Mouse (Mus musculus) v-Abl transformed pro-B cells (cell line): ENCODE results near the gene Atp5c1.

Experiments used
- in situ Hi-C, 2 experiments: fragments of 400-800 bp; cut with MboI; formaldehyde crosslinking; loops; one replicate each; pipeline ENCODE4 v1.15.1; 2025; ENCODE audit not compliant: unreplicated experiment in 2 of 2

Atp5c1 gene

DNA sequence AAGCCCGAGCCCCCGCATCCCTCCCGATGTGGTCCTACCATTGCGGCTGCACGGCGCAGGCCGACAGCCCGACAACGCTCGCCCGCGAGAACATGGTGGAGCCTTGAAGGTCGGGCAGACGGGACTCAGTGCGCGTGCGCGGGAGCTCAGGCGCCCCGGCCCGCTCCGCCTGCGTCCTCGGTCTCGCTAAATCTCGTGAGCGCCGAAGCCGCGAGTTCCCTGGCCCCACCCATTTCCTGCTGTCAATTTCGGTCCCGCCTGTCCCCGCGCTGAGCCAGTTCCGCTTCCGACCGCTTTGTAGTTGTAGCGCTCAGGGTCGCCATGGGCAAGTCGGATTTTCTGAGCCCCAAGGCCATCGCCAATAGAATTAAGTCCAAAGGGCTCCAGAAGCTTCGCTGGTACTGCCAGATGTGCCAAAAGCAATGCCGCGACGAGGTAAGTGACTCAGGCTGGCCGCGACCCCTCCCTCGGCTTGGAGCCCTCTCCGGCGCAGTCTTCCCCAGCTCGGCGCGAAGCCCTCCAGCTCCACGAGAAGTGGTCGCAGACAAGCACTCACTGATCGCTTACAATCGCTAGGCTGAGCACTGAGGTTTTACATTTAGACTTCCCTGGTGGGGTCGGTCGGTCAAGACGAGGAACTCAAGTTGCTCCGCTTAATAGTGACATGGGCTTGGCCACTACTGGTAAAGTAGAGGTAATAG is at the start of gene Atp5c1, which contains the start of gene Kin:
Atp5c1 (minus strand) TSS at position 201 of the 701 bp plus-strand sequence.
Kin (plus strand) TSS at position 284 of the 701 bp plus-strand sequence.
- in situ Hi-C loops: no loop called here

DNA sequence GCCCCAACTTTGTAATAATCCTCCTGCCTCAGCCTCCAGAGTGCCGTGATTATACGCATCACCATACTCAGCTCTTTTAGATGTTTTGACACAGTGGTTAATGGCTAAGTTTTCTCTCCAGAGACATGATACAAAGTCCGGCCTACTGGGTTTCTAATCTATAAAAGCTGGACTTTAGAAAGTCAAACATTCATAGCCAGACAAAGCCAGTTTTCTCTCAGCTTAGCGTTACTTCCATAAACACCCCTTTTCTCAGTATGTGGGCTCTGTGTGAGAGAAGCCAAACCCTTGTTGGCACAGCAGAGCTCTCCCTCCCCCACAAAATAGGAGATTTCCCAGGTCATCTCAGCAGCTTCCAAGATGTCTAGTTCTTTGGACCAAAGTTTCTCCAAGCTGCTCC is 48.3 kb upstream of the Atp5c1 start:
- in situ Hi-C loops: no loop called here

DNA sequence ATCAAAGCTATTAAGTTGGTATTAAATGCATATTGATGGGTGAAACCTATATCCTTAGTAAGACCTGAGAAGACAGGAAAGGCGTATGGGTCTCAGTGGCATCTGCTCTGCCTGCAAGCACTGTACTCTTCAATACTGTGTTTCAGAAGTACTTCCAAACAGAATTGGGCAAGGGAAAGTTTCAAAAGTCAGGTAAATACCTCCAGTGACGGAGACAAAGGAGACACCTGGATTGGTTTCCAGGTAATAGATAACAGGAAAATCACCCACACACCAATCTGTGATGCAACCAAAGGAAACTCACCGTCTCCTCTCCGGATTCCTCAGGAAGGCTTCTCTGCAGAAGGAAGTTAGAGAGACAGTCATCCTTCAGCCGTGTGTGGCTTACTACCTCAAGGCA is 47.2 kb upstream of the Atp5c1 start:
- in situ Hi-C loops: no loop called here

DNA sequence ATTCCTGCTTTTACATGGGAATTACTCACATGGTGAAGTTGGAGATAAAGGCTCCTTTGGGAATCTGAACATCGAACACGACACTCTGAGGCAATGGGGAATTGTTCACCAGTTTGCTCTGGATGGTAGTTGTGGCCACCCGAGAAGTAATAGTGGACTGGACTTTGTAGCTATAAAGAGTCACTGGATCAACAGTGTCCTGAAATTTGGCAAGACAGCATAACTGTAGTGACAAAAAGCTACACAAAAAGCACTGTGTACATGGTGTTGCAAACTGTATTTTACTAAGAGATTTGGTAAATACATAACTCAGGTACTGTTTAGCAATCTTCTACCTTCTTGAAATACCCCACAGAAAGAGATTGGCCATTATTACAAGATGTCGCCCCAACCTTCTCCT is 45.8 kb upstream of the Atp5c1 start:
- in situ Hi-C loops: no loop called here

DNA sequence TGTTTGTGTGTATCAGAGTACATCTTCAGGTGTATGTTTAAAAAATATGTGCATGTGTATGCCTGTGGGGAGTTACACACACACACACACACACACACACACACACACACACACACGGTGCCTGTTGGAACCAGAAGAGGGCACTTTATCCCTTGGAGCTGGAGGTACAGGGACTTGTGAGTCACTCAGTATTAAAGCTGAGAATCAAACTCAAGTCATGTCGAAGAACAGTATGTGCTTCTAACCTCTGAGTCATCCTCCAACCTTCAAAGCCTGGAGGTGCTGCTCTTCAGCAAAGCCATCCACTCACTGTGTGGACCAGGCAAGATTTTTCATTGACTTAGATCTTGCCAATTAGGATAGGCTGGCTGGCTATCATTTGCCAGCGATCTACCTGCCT is 41.5 kb upstream of the Atp5c1 start:
- in situ Hi-C loops: loop anchor here in 1 of 2 experiments (25.0 kb wide), 2 partner anchors 665 to 940 kb away; no protein-coding TSS in a partner anchor

DNA sequence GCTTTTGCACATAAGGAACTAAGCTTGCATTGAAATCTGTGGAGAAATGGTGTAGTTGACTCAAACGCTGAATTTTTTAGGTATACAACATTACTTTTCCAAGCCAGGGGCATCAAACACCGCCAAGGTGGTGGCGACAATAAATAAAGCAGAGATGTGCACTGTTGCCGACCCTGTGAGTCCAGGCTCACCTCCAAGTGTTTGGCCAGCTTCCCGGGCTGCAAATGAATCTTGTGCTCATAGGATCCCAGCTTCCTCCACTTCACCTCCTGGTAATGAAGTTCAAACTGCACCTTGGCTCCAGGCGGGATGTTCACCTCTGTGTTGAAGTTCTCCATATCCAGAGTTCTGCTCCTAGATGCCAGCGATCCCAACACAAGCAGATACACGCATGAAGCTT is 39.0 kb upstream of the Atp5c1 start:
- in situ Hi-C loops: loop anchor here in 1 of 2 experiments (25.0 kb wide), 2 partner anchors 668 to 943 kb away; no protein-coding TSS in a partner anchor

DNA sequence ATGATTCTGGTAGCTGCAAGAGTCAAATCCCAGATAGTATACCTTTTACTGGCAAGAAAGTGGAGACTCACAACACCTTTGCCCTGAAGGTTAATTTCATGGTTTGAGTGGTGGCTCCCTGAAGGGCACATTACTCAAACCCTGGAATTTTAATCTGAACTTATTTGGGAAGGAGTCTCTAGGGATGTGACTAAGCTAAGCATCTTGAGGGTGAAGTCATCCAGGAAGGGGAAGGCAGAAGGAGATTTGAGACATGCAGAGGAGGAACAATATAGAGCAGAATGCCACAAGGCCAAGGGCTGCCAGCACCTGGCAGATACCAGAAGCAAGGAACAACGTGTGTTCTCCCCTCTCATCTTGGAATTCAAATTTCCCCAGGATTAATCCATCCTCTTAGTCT is 38.4 kb upstream of the Atp5c1 start:
- in situ Hi-C loops: loop anchor here in 1 of 2 experiments (25.0 kb wide), 2 partner anchors 669 to 944 kb away; no protein-coding TSS in a partner anchor

DNA sequence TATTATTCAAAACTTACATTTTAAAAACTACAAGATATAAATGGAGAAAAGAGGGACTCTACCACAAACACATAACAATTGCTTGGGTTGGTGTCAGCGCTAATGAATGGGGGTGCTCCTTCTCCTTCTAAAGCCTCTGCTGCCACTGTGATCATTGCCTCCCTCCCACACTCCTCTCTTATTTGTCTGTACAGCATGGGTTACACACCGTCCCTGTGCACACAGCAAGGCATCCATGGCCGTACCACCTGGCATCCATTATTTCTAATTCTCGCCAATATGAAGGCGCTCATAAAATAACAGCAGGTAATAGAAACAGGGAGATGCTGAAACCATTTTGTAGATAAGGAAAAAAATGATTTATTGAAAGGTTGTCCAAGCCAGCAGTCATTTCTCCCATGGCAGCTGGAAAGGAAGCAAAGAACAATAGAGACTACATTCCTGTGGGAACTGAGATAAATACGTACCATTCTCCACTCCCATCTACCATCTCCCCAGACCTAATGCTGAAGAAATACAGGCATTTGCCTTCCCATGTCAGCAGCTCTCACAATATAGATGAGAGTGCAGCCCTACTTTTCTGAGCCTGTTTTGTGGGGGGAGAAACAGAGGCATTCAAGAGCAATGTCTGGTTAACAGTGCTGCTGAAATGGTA is 28.4 kb upstream of the Atp5c1 start:
- in situ Hi-C loops: loop anchor here in 1 of 2 experiments (25.0 kb wide), 2 partner anchors 679 to 954 kb away; no protein-coding TSS in a partner anchor

DNA sequence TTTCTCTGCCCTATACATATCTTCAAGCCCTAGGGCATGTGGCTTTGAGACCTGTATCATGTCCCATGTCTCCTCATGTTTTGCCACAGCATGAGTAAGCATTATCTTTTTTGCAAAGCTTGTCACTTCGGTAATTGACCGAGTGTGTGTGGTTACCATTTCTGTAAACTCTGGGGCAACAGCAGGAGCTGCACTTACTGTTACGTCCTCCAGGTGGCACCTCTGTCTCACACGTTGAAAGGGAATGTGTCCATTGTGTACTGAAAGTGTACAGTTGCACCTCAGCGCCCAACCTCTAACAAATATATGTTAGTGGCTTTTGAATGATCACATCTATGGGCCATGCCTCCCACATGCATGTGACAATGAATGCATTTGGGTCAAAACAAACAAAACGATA is 20.9 kb upstream of the Atp5c1 start:
- in situ Hi-C loops: loop anchor here (5.0 to 25.0 kb wide), 6 partner anchors 36 to 961 kb away; no protein-coding TSS in a partner anchor

DNA sequence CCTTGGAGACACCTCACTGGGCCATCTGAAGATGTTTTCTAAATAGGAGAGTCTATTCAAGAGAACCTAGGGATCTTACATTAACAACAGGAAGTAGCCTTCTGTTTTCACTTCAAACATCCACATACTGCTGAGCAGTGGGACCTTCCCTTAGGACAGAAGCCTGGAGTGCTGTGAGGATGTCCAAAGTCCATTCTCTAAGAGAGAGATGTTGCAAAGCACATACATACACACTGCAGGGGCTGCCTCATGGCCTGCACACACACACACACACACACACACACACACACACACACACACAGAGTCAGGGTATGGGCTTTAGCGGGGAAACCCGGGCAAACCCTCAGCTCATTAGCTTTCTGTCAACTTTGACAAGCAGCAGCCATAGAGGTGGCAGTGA is 20.2 kb upstream of the Atp5c1 start:
- in situ Hi-C loops: loop anchor here (5.0 to 25.0 kb wide), 6 partner anchors 37 to 962 kb away; no protein-coding TSS in a partner anchor

DNA sequence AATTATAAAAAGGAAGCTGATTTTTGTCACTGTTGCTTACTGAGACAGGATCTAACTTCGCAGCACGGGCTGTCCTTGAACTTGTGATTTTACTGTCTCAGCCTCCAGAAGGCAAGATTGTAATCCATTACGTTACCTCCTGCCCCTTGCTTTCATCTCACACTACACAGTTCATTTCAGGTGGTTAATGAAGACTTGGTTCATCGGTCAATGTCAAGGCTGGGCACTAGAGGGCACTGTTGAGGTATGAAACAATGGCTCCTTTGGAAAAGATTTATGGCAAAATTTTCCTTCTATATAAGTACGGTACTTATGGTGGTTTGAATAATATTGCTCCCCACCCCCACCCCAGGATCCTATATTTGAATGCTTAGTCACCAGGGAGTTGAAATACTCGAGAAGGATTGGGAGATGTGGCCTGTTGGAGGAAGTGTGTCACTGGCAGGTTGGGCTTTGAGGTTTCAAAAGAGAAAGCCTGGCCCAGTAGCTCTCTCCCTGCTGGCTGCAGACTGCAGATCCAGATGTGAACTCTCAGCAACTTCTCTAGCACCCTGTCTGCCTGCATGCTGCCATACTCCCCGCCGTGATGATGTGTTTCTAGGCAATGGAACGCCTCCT is 18.4 kb upstream of the Atp5c1 start:
- in situ Hi-C loops: loop anchor here (5.0 to 10.0 kb wide), 3 partner anchors 1344 to 1426 kb away; no protein-coding TSS in a partner anchor

DNA sequence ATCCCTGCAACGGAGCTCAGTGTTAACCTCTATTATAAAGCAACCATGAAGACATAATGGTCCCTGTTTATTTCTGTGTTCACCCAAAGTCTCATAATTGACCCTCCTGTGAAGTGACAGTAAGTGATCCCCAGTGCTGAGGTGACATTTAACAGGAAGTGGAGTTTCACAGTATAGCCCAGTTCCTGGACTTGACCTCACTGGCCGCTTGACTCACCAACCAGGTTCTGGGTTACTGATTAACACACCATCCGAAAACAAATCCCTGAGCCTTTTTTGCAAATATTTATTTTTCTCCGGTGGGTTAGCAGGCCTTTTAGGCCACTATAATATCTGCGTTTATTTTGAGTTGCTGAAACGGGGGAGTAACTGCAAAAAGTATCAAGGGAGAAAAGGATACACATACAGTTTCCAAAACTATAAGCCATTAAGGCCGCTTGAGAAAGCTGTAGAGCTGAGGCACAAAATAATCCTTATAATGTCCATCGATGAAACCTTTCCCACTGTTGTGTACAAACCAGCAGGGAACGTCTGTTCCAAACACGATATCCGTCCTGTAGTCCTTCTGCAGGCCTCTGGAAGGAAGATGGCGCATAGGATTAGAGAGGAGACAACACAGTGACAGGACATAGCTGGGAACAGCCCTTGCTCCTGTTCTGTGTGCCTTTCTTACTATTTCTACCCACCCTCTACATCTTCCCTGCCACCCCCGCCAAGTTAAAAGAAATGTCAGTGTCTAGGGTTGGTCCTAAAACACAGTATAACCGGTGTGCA is 14.2 kb upstream of the Atp5c1 start:
- in situ Hi-C loops: loop anchor here (5.0 to 10.0 kb wide), 3 partner anchors 1340 to 1422 kb away; no protein-coding TSS in a partner anchor

DNA sequence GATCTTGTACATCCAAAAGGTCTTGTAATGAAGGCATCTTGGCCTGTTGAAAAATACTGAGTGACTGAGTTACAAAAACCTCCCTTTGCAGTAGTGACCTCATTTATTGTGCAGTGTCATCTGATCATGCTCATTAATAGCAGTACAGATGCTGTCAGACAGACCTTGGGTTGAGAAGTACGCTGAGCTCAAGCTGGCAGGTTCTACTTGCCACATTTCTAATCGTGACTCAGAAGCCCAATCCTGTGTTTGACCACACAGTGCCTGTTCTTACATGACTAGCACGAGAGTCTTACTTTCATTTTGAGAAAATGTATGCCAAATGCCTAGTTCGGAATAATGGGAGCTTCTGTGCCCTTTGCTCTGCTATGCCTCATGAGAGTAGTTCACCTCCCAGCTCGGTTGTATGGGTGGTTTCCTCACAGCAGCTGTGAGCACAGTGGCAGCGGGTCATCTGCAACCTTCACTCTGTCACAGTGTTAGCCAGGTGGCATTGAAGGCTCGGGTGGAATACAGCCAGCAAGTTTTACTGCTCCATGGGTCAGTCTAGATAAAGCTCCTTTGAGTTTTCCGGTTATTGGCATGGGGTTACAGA is 7.0 kb upstream of the Atp5c1 start:
- in situ Hi-C loops: no loop called here

DNA sequence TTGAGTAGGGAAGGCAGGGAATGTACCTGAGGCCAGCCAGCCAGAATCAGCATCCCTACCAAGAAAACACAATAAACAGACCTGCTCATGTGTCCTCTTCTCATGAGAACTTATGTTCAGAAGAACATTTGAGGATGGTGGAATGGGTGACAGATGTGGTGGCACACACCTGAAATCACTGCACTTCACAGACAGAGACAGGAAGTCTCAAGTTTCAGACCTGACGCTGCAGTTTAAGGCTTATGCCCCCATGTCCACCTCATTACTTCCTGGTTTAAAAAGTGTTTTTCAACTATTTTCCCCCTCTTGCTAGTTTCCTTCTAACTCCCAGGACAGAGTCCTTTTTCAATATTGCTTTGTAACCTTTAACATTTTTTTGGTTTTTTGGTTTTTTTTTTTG is 2.4 kb upstream of the Atp5c1 start:
- in situ Hi-C loops: no loop called here

DNA sequence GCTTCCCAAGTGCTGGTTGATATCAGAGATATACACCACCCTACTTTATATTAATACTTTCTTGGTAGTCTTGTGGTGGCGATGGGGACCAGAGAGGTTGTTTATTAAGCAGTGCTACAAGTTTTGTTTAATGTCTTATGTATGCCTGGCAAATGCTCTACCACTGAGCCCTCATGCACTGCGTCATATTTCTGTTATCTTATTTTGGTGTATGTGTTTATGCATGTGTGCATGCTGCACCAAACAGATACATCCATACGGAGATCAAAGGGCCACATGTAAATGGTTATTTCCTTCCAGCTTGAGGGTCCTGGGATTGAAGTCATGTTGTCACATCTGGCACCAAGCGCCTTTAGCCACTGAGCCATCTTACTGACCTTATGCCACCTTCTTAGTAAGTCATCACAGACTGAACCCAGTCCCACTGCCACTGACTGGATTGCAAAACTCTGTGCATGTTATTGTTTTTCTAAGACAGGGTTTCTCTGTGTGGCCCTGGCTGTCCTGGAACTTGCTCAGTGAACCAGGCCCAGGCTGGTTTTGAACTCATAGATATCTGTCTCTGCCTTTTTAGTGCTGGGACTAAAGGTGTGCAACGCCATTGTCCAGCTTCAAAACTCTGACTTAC is 1.3 kb upstream of the Atp5c1 start:
- in situ Hi-C loops: no loop called here

DNA sequence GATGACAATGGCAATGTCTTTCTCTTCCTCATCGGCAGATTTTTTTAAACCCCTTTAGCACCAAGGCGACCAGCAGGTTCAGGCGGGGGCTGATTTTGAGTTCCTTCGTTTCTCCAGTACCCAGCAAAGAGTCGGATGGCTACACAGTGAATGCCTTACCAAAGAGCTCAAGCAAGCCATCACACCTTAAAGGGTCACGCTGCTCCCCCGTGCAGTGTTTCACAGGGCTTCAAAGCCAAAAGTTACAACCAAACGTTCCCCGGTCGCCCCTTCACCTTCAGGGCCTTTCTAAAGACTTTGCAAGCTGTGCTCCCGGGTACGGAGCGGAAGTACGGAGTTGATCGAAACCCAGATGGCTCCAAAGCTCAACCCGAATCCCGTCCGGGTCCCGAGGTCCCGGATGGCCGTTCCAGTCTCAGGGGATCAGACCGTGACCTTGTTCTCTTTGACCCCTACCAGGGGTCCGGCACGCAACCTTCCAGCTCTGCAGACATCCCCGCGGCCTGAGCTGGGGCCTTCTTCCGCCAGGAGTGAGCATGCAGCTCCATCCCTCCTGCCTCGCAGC is 483 bp downstream of the Atp5c1 start:
- in situ Hi-C loops: no loop called here

DNA sequence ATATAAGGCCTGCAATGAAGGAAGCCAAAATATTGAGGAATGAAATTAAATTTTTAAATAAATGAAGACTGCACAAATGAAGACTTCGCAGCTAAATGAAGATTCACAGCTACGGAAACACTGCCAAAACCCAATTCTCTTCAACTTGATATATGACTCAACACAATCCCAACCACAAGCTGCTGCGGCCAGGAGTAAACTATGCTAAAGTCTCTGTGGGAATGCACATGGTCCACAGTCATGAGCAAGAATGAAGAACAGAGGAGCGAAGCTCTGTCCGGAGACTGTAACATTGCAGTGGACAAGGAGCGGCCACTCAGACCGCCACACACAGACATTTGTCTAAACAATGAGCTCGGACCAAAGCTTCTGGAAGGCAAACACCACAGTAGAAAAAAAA is 3.6 kb downstream of the Atp5c1 start:
- in situ Hi-C loops: no loop called here

DNA sequence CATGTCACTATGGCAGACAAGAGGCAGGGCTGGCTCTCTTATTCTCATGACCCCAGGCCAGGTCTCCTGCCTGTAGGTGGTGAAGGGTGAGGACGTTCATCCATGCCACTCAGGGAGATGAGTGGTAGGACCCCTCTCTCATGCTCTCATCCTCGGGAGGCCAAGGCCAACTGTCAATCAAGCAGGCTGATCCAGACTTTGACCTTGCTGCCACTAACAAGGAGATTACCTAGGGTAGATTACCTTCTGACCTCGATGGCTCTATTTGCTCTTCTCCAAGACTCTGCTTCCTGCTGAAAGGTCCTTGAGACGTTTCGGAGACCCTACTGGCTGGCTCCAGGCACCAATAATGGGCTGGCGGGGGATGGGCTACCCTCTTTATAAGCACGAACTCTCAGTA is 5.8 kb downstream of the Atp5c1 start:
- in situ Hi-C loops: no loop called here

DNA sequence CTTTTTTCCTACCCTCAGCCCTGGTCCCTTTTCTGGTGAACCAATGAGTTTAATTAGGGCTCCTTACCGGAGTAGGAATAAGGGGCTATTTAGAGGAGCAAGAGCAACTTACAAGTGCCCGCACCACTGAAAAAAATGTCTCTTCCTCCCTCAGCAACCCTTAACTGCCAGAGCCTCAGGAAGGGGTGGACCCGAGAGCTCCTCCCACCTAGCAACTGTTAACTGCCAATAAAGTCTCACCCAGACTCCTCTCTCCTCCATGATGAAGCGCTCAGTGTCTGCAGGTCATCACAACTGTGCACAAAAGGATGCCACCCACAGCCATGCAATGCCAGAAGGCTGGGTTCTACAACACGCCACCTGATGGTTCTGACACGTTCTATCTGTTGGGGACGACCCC is 8.6 kb downstream of the Atp5c1 start:
- in situ Hi-C loops: no loop called here
